Mouse (Mus musculus): Measurements from ENCODE around the gene Psmb11. TPM values are rescaled to one million over a fixed set of nuclear protein-coding genes. Genes with fewer than 3 reads are reported as not detected.

The Psmb11 gene
- total and polyA plus RNA-seq, 2 experiments from 2014 or later = not detected

DNA sequence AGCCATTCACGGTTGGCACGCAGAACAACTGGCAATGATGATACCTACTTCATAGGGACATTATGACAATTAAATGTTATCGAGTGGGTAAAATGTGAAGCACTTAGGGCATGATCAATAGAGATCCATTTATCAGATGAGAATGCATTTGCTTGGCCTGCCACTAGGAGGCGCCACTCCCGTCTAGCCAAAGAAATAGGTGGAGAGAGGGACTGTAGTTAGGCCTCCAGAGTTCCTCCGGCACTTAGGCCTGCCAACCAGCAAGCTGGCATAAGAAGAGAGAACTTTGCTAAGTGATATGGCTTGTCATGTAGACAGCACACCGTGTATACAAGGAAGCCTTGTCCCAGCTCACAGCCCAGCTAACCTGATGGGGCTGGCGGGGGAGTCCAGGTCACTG is 15.7 kb downstream of the Psmb11 start:
- Histone ChIP-seq H3K9me3 (replicated peaks; ENCODE audit: control insufficient read depth, low read length) (no peaks in the 10 kb centered on the region), H3K9ac (replicated peaks; ENCODE audit: low read depth, low read length) (no peak overlapping the region), H3K4me1 (ENCODE audit: control insufficient read depth, insufficient read depth) (no peaks in the 10 kb centered on the region), H3K4me2 (ENCODE audit: low read depth, low read length) (no peak overlapping the region), H3K4me3 (ENCODE audit: low read depth, low read length) (no peak overlapping the region), H3K27ac (ENCODE audit: low read depth) (no peak overlapping the region), H3K27me3 (ENCODE audit: control insufficient read depth, insufficient read depth, low read length) (no peaks in the 10 kb centered on the region), H3K36me3 (replicated peaks; ENCODE audit: control insufficient read depth, insufficient read depth, low read length) (peaks cover 9% of the 10 kb centered on the region; the same call in 1 of the 2 replicates)
- 53% methylated on average over 8 of the region's 8 CpGs for WGBS
- TF ChIP-seq CTCF (IDR thresholded peaks at IDR 0.05; ENCODE audit: low read depth) (peak; percentile 71), EP300 (IDR thresholded peaks at IDR 0.05; ENCODE audit: low read depth) (no peak)
- no peak for ATAC-seq (ENCODE audit: insufficient read depth, low read depth)
- peak; percentile 35 for DNase-seq (ENCODE audit: low spot score)

DNA sequence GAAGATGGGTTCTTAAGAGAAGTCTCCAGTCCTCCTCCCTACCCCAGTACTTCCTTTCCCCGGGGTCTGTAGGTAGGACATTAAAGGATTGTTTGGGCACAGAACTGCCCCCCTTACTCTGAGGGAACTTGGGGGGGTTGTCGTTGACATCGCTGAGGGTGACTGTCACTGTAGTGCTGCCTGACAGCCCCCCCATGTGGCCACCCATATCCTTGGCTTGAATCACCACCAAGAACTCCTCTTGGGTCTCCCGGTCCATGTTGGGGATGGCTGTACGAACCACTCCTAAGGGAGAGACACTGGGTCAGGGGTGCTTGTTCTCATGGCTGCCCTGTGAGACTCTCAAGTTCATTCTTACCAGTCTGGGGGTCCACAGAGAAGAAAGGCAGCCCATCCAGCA is 17.0 kb downstream of the Psmb11 start:
- H3K9me3 ChIP-seq (replicated peaks; ENCODE audit: control insufficient read depth, low read length) = no peaks in the 10 kb centered on the region
- H3K4me2 ChIP-seq (ENCODE audit: low read depth, low read length) = no peak overlapping the region
- DNase-seq (ENCODE audit: low spot score) (no peak), ATAC-seq (ENCODE audit: insufficient read depth, low read depth) (no peak)
- peaks cover 16% of the 10 kb centered on the region for H3K36me3 ChIP-seq (replicated peaks; ENCODE audit: control insufficient read depth, insufficient read depth, low read length)
- no peaks in the 10 kb centered on the region for H3K4me1 ChIP-seq (ENCODE audit: control insufficient read depth, insufficient read depth)
- H3K4me3 ChIP-seq (ENCODE audit: low read depth, low read length) = no peak overlapping the region
- no peak overlapping the region for H3K9ac ChIP-seq (replicated peaks; ENCODE audit: low read depth, low read length)
- H3K27me3 ChIP-seq (ENCODE audit: control insufficient read depth, insufficient read depth, low read length) = no peaks in the 10 kb centered on the region
- WGBS = 65% methylated on average over 5 of the region's 5 CpGs
- no peak for TF ChIP-seq EP300 (IDR thresholded peaks at IDR 0.05; ENCODE audit: low read depth)
- peak; percentile 17; the same call in 1 of the 2 replicates for TF ChIP-seq CTCF (IDR thresholded peaks at IDR 0.05; ENCODE audit: low read depth)
- no peak overlapping the region for H3K27ac ChIP-seq (ENCODE audit: low read depth)

GRCm38 (mm10) chr14:54640121-54640520 is 18.9 kb downstream of the Psmb11 start:
- TF ChIP-seq EP300 (IDR thresholded peaks at IDR 0.05; ENCODE audit: low read depth) (no peak), CTCF (IDR thresholded peaks at IDR 0.05; ENCODE audit: low read depth) (no peak)
- peaks cover 32% of the 10 kb centered on the region for H3K36me3 ChIP-seq (replicated peaks; ENCODE audit: control insufficient read depth, insufficient read depth, low read length)

GRCm38 (mm10) chr14:54640946-54641304 is 19.7 kb downstream of the Psmb11 start, which contains the start of gene Gm17606:
Gene Gm17606, plus strand, starts transcription at chr14:54640952.
- H3K4me1 ChIP-seq (ENCODE audit: control insufficient read depth, insufficient read depth) = no peaks in the 10 kb centered on the region
- ATAC-seq (ENCODE audit: insufficient read depth, low read depth) (0 out of 2 replicates have a peak, but pooled peaks have one; percentile 2), DNase-seq (ENCODE audit: low spot score) (no peak)
- H3K9ac ChIP-seq (replicated peaks; ENCODE audit: low read depth, low read length) = peak within 1 kb of the TSS; percentile 40
- H3K36me3 ChIP-seq (replicated peaks; ENCODE audit: control insufficient read depth, insufficient read depth, low read length) = peaks cover 40% of the 10 kb centered on the region
- no peak within 1 kb of the TSS for H3K27ac ChIP-seq (ENCODE audit: low read depth)
- peak within 1 kb of the TSS; percentile 88 for H3K4me2 ChIP-seq (ENCODE audit: low read depth, low read length)
- no peaks in the 10 kb centered on the region for H3K27me3 ChIP-seq (ENCODE audit: control insufficient read depth, insufficient read depth, low read length)
- no peak for TF ChIP-seq EP300 (IDR thresholded peaks at IDR 0.05; ENCODE audit: low read depth)
- TF ChIP-seq CTCF (IDR thresholded peaks at IDR 0.05; ENCODE audit: low read depth) = no peak
- H3K4me3 ChIP-seq (ENCODE audit: low read depth, low read length) = peak within 1 kb of the TSS; percentile 59
- no peaks in the 10 kb centered on the region for H3K9me3 ChIP-seq (replicated peaks; ENCODE audit: control insufficient read depth, low read length)
- under 1% methylated on average over 15 of the region's 28 CpGs for WGBS

More at GRCm38 (mm10) chr14:54640121-54640520, 18.9 kb downstream of the Psmb11 start:
- WGBS = 53% methylated on average over 4 of the region's 4 CpGs
- ATAC-seq (ENCODE audit: insufficient read depth, low read depth) (no peak), DNase-seq (ENCODE audit: low spot score) (no peak)
- Histone ChIP-seq H3K27ac (ENCODE audit: low read depth) (no peak overlapping the region), H3K27me3 (ENCODE audit: control insufficient read depth, insufficient read depth, low read length) (no peaks in the 10 kb centered on the region), H3K9ac (replicated peaks; ENCODE audit: low read depth, low read length) (no peak overlapping the region), H3K9me3 (replicated peaks; ENCODE audit: control insufficient read depth, low read length) (no peaks in the 10 kb centered on the region), H3K4me2 (ENCODE audit: low read depth, low read length) (peak overlapping the region; percentile 88; the same call in 1 of the 2 replicates), H3K4me1 (ENCODE audit: control insufficient read depth, insufficient read depth) (no peaks in the 10 kb centered on the region), H3K4me3 (ENCODE audit: low read depth, low read length) (no peak overlapping the region)

GRCm38 (mm10) chr14:54641305-54641969 is 20.2 kb downstream of the Psmb11 start, which contains the start of gene Cdh24:
Gene Cdh24, minus strand, starts transcription at chr14:54641364.
- TF ChIP-seq CTCF (IDR thresholded peaks at IDR 0.05; ENCODE audit: low read depth) = peak; percentile 73
- no peak for TF ChIP-seq EP300 (IDR thresholded peaks at IDR 0.05; ENCODE audit: low read depth)
- H3K4me3 ChIP-seq (ENCODE audit: low read depth, low read length) = peak within 1 kb of the TSS; percentile 59
- under 1% methylated on average over 50 of the region's 52 CpGs for WGBS
- peak within 1 kb of the TSS; percentile 88 for H3K4me2 ChIP-seq (ENCODE audit: low read depth, low read length)
- no peak within 1 kb of the TSS for H3K27ac ChIP-seq (ENCODE audit: low read depth)
- no peaks in the 10 kb centered on the region for H3K27me3 ChIP-seq (ENCODE audit: control insufficient read depth, insufficient read depth, low read length)
- H3K9me3 ChIP-seq (replicated peaks; ENCODE audit: control insufficient read depth, low read length) = no peaks in the 10 kb centered on the region
- no peaks in the 10 kb centered on the region for H3K4me1 ChIP-seq (ENCODE audit: control insufficient read depth, insufficient read depth)
- DNase-seq (ENCODE audit: low spot score) (peak; percentile 82), ATAC-seq (ENCODE audit: insufficient read depth, low read depth) (peak; percentile 88)
- peaks cover 46% of the 10 kb centered on the region for H3K36me3 ChIP-seq (replicated peaks; ENCODE audit: control insufficient read depth, insufficient read depth, low read length)
- peak within 1 kb of the TSS; percentile 40 for H3K9ac ChIP-seq (replicated peaks; ENCODE audit: low read depth, low read length)

All from heart, postnatal 0 days (tissue).